ENCODE assay signal across 17 mouse cellular contexts in the genomic region with DNA sequence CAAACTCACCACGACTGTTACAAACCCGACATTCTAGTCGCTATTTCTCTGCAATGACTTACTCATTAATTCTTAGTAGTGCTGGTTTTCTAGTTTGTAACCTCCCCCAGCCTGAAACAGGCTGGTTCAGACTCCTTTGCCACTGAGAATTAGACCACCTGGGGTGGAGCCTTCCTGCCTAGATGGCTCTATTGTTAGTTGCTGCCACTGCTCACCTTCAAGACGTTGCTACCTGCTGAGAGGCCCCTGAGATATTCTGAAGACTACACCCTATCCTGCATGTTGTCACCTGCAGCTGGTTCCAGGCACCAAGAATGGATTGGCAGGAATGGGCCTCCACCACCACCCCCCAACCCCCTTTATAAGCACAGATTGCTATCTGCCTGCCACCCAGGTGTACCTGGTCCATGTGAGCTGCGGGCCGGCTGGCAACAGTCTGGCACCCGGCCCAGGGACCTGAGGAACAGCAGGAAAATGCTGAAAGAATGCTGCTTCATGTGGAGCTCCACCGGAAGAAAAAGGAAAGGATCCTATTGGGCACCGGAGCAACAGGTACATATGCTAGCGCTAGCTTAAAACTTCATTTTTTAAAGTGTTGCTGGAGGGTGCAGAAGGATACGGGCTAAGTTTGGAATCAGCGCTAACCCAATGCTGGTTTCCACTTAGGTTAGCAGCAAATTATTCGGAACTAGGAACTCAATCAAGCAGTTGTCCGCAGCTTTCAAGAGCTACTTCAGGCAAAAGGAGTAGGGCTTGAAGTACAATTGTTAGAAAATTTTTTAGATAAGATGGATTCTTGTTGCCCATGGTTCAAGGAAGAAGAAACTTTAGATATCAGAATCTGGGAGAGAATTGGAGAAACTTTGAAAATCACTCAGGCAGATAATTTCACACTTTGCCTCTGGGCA.
DNase-seq lines count a peak whose midpoint lies in the region; ATAC-seq and TF ChIP-seq lines count a peak whose summit lies in the region.
"Had no signal": no experiment of that assay in that cellular context is flagged by ENCODE, and none has a peak within 500 bp of the region (broad histone marks: within the 10 kb centered on the region; RNA-seq: fewer than 3 reads in every experiment).

No protein-coding gene starts in this region.

- no peak overlapping the region for H3K4me2 ChIP-seq in kidney, embryonic 16.5 days (replicated peaks; ENCODE audit: low read depth, low read length)
- H3K4me2 ChIP-seq: heart, embryonic 11.5 days; liver, embryonic 13.5 days; stomach, embryonic 15.5 days had no signal

- peaks cover 8% of the 10 kb centered on the region; the same call in 1 of the 2 replicates for H3K9me3 ChIP-seq in kidney, embryonic 16.5 days (ENCODE audit: low read length)
- H3K9me3 ChIP-seq: liver, embryonic 13.5 days; stomach, embryonic 15.5 days had no signal

- H3K4me1 ChIP-seq in kidney, embryonic 16.5 days (ENCODE audit: insufficient read depth, low read length) = no peaks in the 10 kb centered on the region
- no peaks in the 10 kb centered on the region for H3K4me1 ChIP-seq in kidney, adult 2 months (ENCODE audit: control insufficient read depth, insufficient read depth, low read length)
- H3K4me1 ChIP-seq: embryonic facial prominence, embryonic 10.5 days; liver, embryonic 13.5 days; stomach, embryonic 15.5 days had no signal

- no peak for TF ChIP-seq CTCF in kidney, adult 2 months (conservative IDR thresholded peaks at IDR 0.05; ENCODE audit: insufficient read depth, insufficient read length, low read depth, low read length)

- H3K36me3 ChIP-seq in kidney, embryonic 16.5 days (ENCODE audit: insufficient read depth, low read length) = no peaks in the 10 kb centered on the region
- no peaks in the 10 kb centered on the region for H3K36me3 ChIP-seq in kidney, adult 2 months (ENCODE audit: control insufficient read depth, insufficient read depth, low read length)
- H3K36me3 ChIP-seq: embryonic facial prominence, embryonic 10.5 days; liver, embryonic 13.5 days; stomach, embryonic 15.5 days had no signal

- H3K27ac ChIP-seq in kidney, embryonic 16.5 days (ENCODE audit: low read length) = no peak overlapping the region
- peak overlapping the region; percentile 56 for H3K27ac ChIP-seq in kidney, adult 2 months (ENCODE audit: insufficient read depth, low read depth, low read length)
- H3K27ac ChIP-seq: embryonic facial prominence, embryonic 10.5 days; hindbrain, postnatal 0 days; liver, embryonic 13.5 days; stomach, embryonic 15.5 days had no signal

- TF ChIP-seq POLR2A in kidney, adult 2 months (IDR thresholded peaks at IDR 0.05; ENCODE audit: low read depth, low read length) = no peak

- 80% methylated on average over 14 of the region's 14 CpGs for WGBS in kidney, embryonic 16.5 days
- WGBS in kidney, adult 2 months = 66% methylated on average over 14 of the region's 14 CpGs

- H3K9ac ChIP-seq in kidney, embryonic 16.5 days (replicated peaks; ENCODE audit: low read length) = no peak overlapping the region
- H3K9ac ChIP-seq: liver, embryonic 13.5 days; stomach, embryonic 15.5 days had no signal

- H3K27me3 ChIP-seq in kidney, embryonic 16.5 days (ENCODE audit: insufficient read depth, low read length) = no peaks in the 10 kb centered on the region
- H3K27me3 ChIP-seq in kidney, adult 2 months (replicated peaks; ENCODE audit: control insufficient read depth, insufficient read depth, low read length) = no peaks in the 10 kb centered on the region
- H3K27me3 ChIP-seq: liver, embryonic 13.5 days; stomach, embryonic 15.5 days had no signal

- ATAC-seq in kidney, embryonic 16.5 days (ENCODE audit: low FRiP score, low TSS enrichment) = no peak; the same call in 1 of the 2 replicates
- no peak for ATAC-seq in megakaryocyte, adult 5-6 weeks (ENCODE audit: poor library complexity, severe bottlenecking)
- ATAC-seq in activated CD4-positive, CD25-positive, alpha-beta regulatory T cell, adult 4 months = no peak
- ATAC-seq: hindbrain, postnatal 0 days had no signal

- peak; percentile 64 for DNase-seq in kidney, adult 18-20 months
- DNase-seq in kidney, adult 2 months = peak; percentile 68
- DNase-seq in lung, adult 18-20 months = peak; percentile 41 to 55
- peak; percentile 63 for DNase-seq in lung, postnatal 36 days
- DNase-seq in gastrocnemius, adult 18-20 months (ENCODE audit: low spot score) = no peak
- DNase-seq: gastrocnemius, postnatal 36 days; heart, postnatal 36 days; liver, embryonic 13.5 days; spleen, adult 18-20 months had no signal

- H3K4me3 ChIP-seq in kidney, embryonic 16.5 days (ENCODE audit: low read length) = no peak overlapping the region
- no peak overlapping the region for H3K4me3 ChIP-seq in kidney, adult 2 months (ENCODE audit: insufficient read depth, low read depth, low read length)
- H3K4me3 ChIP-seq: embryonic facial prominence, embryonic 10.5 days; erythroblast, embryonic 14.5 days; liver, embryonic 13.5 days; stomach, embryonic 15.5 days had no signal
